Mouse (Mus musculus): ENCODE data around the gene Tfap2e. TPM values are rescaled to one million over a fixed set of nuclear protein-coding genes. Genes with fewer than 3 reads are reported as not detected.

Gene Tfap2e
- total and polyA plus RNA-seq, 3 experiments = 0.12 TPM; not detected in 2

- Histone ChIP-seq H3K4me1 (ENCODE audit: control insufficient read depth, insufficient read depth, low read length) (peaks cover 6% of the 10 kb centered on the region), H3K36me3 (ENCODE audit: control insufficient read depth, insufficient read depth, low read length) (peaks cover 3% of the 10 kb centered on the region), H3K27me3 (ENCODE audit: control insufficient read depth, insufficient read depth, low read length) (no peaks in the 10 kb centered on the region), H3K79me2 (replicated peaks; ENCODE audit: control insufficient read depth, insufficient read depth, low read length) (no peaks in the 10 kb centered on the region), H3K9ac (ENCODE audit: low read depth, low read length) (peak within 1 kb of the TSS; percentile 91), H3K27ac (peak within 1 kb of the TSS; percentile 95), H3K4me3 (peak within 1 kb of the TSS; percentile 88)
- intact Hi-C loops (cut with DNase I) = loop anchor here (5.0 to 10.0 kb wide), 2 partner anchors 76 to 211 kb away; partner anchors contain the start of genes Psmb2 and Zmym4
- peak; percentile 96 to 97 for DNase-seq
- TF ChIP-seq CTCF (IDR thresholded peaks at IDR 0.05) (peak; percentile 24; the same call in 1 of the 2 replicates), EP300 (IDR thresholded peaks at IDR 0.05; ENCODE audit: insufficient read depth, low read depth, low read length) (no peak), POLR2A (IDR thresholded peaks at IDR 0.05; ENCODE audit: insufficient read depth, low read depth, low read length) (peak; percentile 77)
- under 1% methylated on average over 71 of the region's 71 CpGs for WGBS
These were observed 17.5 kb upstream of the Tfap2e start, which contains the start of the genes Ncdn and AU040320 for GRCm38 (mm10) chr4:126753268-126754230. Gene Ncdn, minus strand, starts transcription at chr4:126753438. Gene AU040320, plus strand, starts transcription at chr4:126753544.

- H3K9ac ChIP-seq (ENCODE audit: low read depth, low read length) = peak overlapping the region; percentile 78
- no peak for TF ChIP-seq EP300 (IDR thresholded peaks at IDR 0.05; ENCODE audit: insufficient read depth, low read depth, low read length)
- intact Hi-C loops (cut with DNase I) = loop anchor here (5.0 to 10.0 kb wide), 2 partner anchors 75 to 212 kb away; partner anchors contain the start of genes Psmb2 and Zmym4
- peaks cover 6% of the 10 kb centered on the region for H3K4me1 ChIP-seq (ENCODE audit: control insufficient read depth, insufficient read depth, low read length)
- peak overlapping the region; percentile 95 for H3K27ac ChIP-seq
- no peaks in the 10 kb centered on the region for H3K36me3 ChIP-seq (ENCODE audit: control insufficient read depth, insufficient read depth, low read length)
- under 1% methylated on average over 23 of the region's 23 CpGs for WGBS
- no peaks in the 10 kb centered on the region for H3K27me3 ChIP-seq (ENCODE audit: control insufficient read depth, insufficient read depth, low read length)
- no peaks in the 10 kb centered on the region for H3K79me2 ChIP-seq (replicated peaks; ENCODE audit: control insufficient read depth, insufficient read depth, low read length)
- DNase-seq = peak in 1 of 2 experiments; percentile 30
- H3K4me3 ChIP-seq = peak overlapping the region; percentile 88
These were observed 16.6 kb upstream of the Tfap2e start for GRCm38 (mm10) chr4:126752608-126753141.

DNA sequence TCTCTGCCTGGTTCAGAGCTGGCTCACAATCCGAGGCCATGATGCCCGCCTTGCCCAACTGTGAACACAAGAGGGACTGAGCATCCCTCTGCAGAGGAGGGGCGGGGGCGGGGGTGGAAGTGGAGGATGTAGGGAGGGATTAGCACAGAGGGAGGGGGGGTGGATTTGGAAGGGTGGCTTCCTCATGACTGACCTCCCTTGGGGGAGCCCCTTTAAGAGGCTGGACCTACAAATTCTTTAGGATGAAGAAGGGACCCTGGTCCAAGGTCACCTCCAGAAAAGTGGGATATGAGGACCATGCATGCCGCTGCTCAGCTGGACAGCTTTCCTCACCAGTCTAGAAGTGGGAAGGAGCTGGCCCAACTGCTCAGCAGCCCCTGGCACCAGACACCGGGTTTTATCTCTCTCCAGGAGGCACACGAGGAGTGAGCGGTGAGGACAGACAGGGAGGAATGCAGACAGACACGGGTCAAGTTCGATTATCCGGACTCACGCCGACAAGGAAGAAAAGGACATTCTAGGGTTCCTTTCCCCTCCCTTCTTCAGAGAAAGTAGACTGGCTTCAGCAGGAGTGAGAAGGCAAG lies 16.1 kb upstream of the Tfap2e start:
- WGBS = 18% methylated on average over 13 of the region's 13 CpGs
- Histone ChIP-seq H3K79me2 (replicated peaks; ENCODE audit: control insufficient read depth, insufficient read depth, low read length) (no peaks in the 10 kb centered on the region), H3K36me3 (ENCODE audit: control insufficient read depth, insufficient read depth, low read length) (no peaks in the 10 kb centered on the region), H3K4me3 (peak overlapping the region; percentile 88), H3K4me1 (ENCODE audit: control insufficient read depth, insufficient read depth, low read length) (peaks cover 6% of the 10 kb centered on the region), H3K9ac (ENCODE audit: low read depth, low read length) (no peak overlapping the region; the same call in none of the 2 replicates), H3K27me3 (ENCODE audit: control insufficient read depth, insufficient read depth, low read length) (no peaks in the 10 kb centered on the region), H3K27ac (no peak overlapping the region)
- no peak for TF ChIP-seq POLR2A (IDR thresholded peaks at IDR 0.05; ENCODE audit: insufficient read depth, low read depth, low read length)
- TF ChIP-seq EP300 (IDR thresholded peaks at IDR 0.05; ENCODE audit: insufficient read depth, low read depth, low read length) = no peak
- no peak for TF ChIP-seq CTCF (IDR thresholded peaks at IDR 0.05)
- peak in 1 of 2 experiments; percentile 30 for DNase-seq
- intact Hi-C loops (cut with DNase I) = loop anchor here (5.0 to 10.0 kb wide), 2 partner anchors 75 to 213 kb away; partner anchors contain the start of genes Psmb2 and Zmym4

- no peak for DNase-seq
- intact Hi-C loops (cut with DNase I) = loop anchor here (5.0 to 10.0 kb wide), 2 partner anchors 74 to 213 kb away; partner anchors contain the start of genes Psmb2 and Zmym4
- Histone ChIP-seq H3K27me3 (ENCODE audit: control insufficient read depth, insufficient read depth, low read length) (no peaks in the 10 kb centered on the region), H3K36me3 (ENCODE audit: control insufficient read depth, insufficient read depth, low read length) (no peaks in the 10 kb centered on the region), H3K4me3 (no peak overlapping the region), H3K79me2 (replicated peaks; ENCODE audit: control insufficient read depth, insufficient read depth, low read length) (no peaks in the 10 kb centered on the region), H3K9ac (ENCODE audit: low read depth, low read length) (no peak overlapping the region), H3K27ac (no peak overlapping the region), H3K4me1 (ENCODE audit: control insufficient read depth, insufficient read depth, low read length) (peaks cover 6% of the 10 kb centered on the region)
- 72% methylated on average over 10 of the region's 10 CpGs for WGBS
- TF ChIP-seq POLR2A (IDR thresholded peaks at IDR 0.05; ENCODE audit: insufficient read depth, low read depth, low read length) (no peak), EP300 (IDR thresholded peaks at IDR 0.05; ENCODE audit: insufficient read depth, low read depth, low read length) (no peak), CTCF (IDR thresholded peaks at IDR 0.05) (no peak)
These were observed 15.6 kb upstream of the Tfap2e start for GRCm38 (mm10) chr4:126751556-126752023.

DNA sequence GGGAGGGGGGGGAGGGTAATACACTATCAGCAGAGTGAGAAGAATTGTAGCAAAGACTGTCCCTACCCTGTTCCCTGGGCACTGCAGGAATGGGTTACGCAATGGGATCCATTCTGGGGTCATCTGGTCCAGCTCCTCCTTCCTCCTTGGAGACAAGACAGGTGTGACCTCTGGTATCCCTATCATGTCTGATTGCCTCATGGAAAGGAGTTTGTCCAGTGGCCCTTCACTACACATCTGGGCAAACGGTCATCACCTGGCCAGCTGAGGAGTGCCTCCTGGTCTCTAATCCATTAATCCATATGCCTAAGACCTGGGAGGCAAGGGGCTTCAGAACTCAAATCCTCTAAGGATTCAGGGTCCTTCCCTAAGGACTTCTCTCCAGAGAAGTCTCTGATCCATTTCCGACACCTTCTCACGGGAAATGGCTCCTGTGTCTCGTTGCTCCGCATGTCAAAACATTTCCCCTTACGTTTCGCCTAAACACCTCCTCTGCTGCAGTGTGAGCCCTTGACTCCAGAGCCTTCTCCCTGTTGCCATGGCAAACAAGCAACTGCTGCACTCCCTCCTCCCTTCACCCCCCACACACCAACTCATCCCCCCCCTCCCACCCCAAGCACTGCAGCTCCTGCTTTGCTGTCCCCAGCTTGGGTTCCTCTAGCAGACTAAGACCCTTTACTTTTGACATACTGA lies 15.0 kb upstream of the Tfap2e start:
- no peaks in the 10 kb centered on the region for H3K36me3 ChIP-seq (ENCODE audit: control insufficient read depth, insufficient read depth, low read length)
- TF ChIP-seq CTCF (IDR thresholded peaks at IDR 0.05) = no peak
- 92% methylated on average over 8 of the region's 8 CpGs for WGBS
- no peak overlapping the region for H3K4me3 ChIP-seq
- no peak for DNase-seq
- intact Hi-C loops (cut with DNase I) = loop anchor here (5.0 to 10.0 kb wide), 2 partner anchors 74 to 214 kb away; partner anchors contain the start of genes Psmb2 and Zmym4
- H3K27me3 ChIP-seq (ENCODE audit: control insufficient read depth, insufficient read depth, low read length) = no peaks in the 10 kb centered on the region
- H3K4me1 ChIP-seq (ENCODE audit: control insufficient read depth, insufficient read depth, low read length) = peaks cover 6% of the 10 kb centered on the region
- H3K27ac ChIP-seq = no peak overlapping the region
- no peak overlapping the region for H3K9ac ChIP-seq (ENCODE audit: low read depth, low read length)
- no peaks in the 10 kb centered on the region for H3K79me2 ChIP-seq (replicated peaks; ENCODE audit: control insufficient read depth, insufficient read depth, low read length)
